Mouse (Mus musculus) spleen, postnatal 10 days (tissue): ENCODE results near the gene Hspb7.

ENCODE experiments used
- DNase-seq, 2 experiments: peaks; one replicate each; pipeline ENCODE4 v3.0.0; 2021 to 2022; ENCODE audit warnings: low spot score in 2 of 2

The Hspb7 gene

DNA sequence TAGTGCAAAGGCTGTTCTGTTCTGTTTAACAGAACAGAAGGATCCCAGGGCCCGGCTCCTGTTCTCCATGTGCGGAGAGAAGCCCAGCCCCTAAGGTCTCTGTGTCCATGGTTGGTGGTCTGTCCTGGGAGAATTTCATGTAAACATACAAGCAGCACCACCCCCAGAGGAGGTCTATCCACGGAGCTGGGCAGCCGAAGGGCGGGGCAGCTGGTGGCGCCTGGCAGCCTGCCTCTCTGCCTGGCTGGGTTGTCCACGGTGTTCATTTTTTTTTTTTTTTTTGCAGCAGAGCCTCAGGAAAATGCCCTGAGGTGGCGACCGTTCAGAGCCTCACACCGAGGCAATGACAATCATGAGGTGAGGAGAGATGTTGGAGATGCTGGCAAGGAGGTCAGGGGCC, 48.0 kb downstream of the Hspb7 start:
- DNase-seq = no peak

DNA sequence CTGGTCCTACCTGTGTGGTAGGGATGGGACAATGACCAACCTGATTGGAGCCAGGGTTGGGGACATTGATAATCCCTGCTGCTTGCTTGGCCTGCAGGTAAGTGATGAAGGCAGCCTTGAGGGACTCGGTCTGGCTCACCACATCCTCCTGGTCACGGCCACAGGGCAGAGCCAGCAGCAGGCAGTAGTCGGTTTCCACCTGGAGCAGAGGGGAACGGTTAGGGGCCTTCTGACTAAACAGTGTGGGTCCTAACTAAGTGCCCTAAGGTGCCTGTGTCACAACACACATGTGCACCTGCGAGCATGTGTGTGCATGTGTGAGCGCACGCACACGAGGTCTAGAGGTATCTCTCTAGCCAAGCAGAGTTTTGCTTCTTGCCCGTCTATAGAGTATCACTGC, 48.8 kb downstream of the Hspb7 start:
- DNase-seq = no peak

DNA sequence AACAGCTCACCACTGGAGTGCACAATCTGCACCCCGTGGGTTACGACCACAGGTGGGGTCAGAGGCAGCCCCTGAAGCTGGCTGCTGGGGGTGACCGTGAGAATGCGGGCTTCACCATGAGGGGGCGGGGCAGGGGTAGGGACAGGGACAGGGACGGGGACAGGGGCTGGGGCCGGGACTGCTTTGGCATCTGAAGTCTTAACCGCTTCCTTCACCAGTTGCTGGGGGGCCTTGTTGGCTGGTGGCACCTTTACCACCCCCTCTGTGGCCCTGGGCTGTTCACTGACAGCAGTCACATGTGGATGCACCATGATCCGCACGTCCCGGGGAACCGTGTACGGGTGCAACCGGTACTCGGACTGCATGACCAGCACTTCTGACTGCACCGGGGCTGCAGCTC, 50.9 kb downstream of the Hspb7 start:
- no peak for DNase-seq

DNA sequence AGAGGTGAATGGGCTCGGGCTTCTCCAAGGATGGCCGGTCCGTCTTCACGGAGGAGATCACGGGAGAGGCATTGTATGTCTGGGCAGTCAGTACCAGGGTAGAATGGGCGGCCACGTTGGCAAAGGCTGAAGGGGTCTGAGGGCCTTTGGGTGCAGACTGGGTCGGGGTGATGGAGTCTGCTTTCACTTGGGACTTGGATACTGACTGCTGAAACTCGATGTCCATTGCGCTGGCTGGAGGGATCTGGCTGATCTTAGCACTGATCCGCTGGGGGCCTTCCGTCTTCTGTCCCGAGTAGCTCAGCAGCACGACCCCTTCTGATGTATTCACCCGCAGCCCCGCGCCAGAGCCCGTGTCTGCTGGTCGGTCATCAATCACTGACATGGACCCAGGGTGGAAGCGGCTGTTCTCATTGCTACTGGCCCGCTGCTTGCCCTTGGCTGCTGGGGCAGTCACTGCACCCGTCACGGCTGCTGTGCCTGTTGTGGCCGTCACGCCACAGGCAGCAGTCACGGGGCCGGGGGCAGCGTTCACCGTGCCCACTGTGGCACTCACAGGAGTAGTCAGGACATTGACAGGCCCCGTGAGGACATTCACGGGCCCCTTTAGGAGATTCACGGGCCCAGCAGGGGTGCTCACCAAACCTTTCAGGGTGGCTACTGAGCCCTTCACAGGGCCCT, 52.2 kb downstream of the Hspb7 start:
- DNase-seq = no peak

DNA sequence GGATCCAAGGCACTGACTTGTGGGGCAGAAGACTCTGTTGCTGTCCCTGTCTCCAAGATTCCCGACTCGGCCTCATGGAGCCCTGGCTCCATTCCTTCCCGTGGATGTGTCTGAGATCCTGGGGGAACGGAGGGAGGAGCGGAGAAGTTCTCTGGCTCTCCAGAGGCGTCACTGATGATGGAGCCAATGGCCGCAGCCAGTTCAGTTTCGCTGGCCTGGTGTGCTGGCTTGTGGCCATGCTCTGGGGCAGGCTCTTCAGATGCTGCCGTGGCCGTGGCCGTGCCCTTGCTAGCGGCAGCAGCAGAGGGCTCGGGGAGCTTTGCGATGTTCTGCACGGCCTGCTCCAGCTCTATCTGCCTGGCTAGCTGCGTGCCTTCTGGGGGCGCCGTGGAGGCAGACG, 53.9 kb downstream of the Hspb7 start:
- DNase-seq = no peak
